Mouse (Mus musculus) thymus, postnatal 0 days (tissue): ENCODE data around the gene Olfr1340. TPM values are rescaled to one million over a fixed set of nuclear protein-coding genes. Genes with fewer than 3 reads are reported as not detected.

Experiments
- DNase-seq: peaks from one replicate; pipeline ENCODE4 v3.0.0-alpha.2; 2015; ENCODE audit warnings: low spot score
- polyA plus RNA-seq: library from polyadenylated mRNA; unstranded; fragments of >200 nt; fragmentation: Nextera tagmentation; extraction: Ambion mirVana; gene quantifications from 2 replicates; pipeline ENCODE4 v1.2.1, GENCODE M21; 2015

The Olfr1340 gene
- not detected in 2 replicates for polyA plus RNA-seq

- DNase-seq = no peak
These were observed at the start of gene Olfr1340 for GRCm38 (mm10) chr4:118719838-118720237. Olfr1340 (plus strand) TSS chr4:118720138.

DNA sequence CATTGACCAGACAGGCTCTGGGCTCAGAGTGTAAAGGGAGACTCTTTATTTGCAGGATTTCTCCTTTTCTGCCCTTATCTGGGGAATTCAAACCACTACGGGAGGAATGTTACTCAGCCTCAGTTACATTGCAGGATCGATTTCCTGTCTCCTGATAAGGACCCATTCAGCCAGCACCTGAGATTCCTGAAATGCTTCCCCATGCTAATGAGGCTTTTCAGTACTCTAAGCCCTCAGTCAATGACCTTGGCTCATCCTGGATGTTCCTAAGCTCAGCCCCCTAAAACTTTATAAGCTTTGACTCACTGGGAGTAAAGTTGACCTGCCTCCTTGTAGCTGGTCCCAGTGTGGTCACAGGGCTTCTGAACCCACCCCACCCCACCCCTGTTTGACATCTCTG, 32.9 kb upstream of the Olfr1340 start:
- no peak for DNase-seq

DNA sequence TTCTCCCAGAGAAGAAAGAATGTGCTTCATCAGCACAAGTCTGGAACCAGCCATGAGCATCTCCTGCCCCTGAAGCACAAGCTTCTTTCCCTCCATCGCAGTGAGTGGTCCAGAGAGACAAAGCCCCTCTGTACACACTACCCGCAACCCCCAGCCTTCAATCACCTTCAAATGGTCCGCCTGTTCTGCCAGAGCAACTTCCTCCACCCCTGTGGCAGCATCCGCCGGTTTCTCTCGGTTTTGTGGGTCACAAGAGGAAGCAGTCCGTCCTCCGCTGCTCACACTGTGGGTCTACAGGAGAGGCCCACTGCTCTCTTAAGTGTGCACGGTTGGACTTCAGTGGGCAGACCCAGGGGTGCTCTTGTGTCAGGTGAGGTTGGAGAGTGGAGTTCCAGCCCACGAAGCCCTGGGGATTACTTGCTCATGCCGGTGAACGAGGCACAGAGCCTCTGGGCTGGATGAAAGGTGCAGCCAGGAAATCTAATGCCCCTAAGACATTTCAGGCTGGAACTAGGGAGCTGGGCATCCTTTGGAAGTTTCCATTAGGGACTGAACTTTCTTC, 27.4 kb upstream of the Olfr1340 start, which contains the start of gene Olfr1342:
Olfr1342 (minus strand) TSS at position 345 of the 562 bp plus-strand sequence.
- no peak for DNase-seq

GRCm38 (mm10) chr4:118693812-118694211, 26.1 kb upstream of the Olfr1340 start:
- no peak for DNase-seq

- DNase-seq = no peak
These were observed 16.7 kb upstream of the Olfr1340 start, which contains the start of gene Olfr1341 for GRCm38 (mm10) chr4:118703223-118703622. Olfr1341 (plus strand) TSS chr4:118703523.

DNA sequence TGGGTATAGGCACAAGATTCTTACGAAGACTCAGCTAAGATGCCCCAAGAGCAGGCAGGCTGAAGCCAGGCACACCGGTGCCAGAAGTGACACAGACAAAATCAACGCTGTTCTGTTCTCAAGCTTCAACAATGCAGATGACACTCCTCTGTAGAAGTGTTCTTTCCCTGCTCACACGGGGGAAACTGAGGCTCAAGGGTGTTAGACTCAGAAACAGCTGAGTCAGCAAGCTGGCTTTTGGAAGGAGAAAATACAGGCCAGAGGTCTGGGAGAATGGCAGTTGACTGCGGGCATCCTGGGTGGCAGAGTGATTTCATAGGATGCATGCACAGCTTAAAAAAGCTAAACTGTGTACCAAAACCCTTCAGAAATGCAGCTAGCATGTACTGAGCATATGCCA, 11.9 kb upstream of the Olfr1340 start:
- no peak for DNase-seq

DNA sequence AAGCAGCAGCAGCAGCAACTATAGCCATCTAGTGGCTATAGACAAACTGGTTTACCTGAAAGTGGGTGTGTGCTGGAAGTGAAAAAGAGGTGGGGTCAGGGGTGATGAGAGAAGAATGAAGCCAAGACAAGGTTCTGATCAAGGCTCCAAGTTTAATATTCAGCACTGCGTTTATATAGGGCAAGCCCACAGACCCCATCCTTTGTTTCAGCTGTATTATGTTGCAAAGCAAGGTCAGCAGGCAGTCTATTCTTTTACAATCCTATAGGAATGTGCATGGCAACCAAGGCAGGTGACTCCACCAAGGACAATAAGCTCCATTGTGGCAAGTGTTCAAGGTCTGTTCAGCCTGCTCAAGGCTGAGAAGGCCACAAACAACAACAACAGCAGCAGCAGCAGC, 8.3 kb upstream of the Olfr1340 start:
- no peak for DNase-seq

- no peak for DNase-seq
These were observed 2.0 kb downstream of the Olfr1340 start for GRCm38 (mm10) chr4:118721742-118722483.

- DNase-seq = no peak
These were observed 11.9 kb downstream of the Olfr1340 start, which contains the start of gene Olfr1339 for GRCm38 (mm10) chr4:118731875-118732274. Olfr1339 (plus strand) TSS chr4:118732175.

- DNase-seq = no peak
These were observed 19.6 kb downstream of the Olfr1340 start for GRCm38 (mm10) chr4:118739574-118739973.

DNA sequence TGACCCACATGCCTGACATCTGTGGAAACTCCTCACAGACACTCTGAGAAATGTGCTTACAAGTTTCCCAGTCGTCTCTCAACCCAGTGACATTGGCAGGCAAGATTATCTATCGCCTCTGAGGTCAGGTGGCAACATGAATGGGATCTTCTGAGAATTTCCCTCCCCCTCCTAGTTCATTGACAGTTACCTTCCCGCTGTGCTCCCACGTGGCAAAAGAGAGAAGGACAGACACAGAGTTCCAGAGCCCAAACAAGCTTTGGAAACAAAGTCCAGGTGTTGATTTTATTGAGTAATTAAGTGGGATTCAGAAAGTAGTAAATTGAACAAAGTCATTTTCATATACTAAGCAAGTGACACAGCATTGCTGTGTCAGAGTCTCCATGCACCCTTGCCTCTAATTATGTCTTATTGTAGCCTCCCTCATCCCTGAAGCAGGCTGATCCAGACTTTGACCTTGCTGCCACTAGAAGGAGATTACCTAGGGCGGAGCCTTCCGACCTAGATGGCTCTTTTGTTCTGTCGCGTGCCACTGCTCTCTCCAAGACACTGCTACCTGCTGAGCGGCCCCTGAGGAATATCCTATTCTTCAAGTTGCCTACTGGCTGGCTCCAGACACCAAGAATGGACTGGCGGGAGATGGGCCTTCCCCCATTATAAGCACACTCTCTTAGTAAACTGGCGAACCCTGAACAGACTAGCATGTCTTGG, 21.2 kb downstream of the Olfr1340 start:
- DNase-seq = no peak

DNA sequence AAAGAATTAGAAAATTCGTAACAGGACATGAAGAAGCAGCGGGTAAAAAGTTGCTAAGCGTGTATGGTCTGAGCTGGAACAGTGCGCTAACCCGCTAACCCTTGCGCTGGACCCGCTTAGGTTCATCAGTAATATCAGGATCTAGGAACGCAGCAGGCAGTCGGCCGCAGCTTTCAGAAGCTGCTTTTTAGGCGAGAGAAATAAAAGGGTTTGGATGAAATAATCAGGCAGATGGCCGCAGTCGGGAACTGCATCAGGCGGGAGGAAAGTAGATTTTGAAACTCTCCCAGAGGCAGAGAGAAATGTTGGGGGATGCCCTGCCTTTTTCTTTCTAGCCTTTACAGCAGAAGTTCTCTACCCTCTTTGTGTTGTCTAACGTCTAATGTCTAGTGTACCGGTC, 21.9 kb downstream of the Olfr1340 start:
- no peak for DNase-seq

DNA sequence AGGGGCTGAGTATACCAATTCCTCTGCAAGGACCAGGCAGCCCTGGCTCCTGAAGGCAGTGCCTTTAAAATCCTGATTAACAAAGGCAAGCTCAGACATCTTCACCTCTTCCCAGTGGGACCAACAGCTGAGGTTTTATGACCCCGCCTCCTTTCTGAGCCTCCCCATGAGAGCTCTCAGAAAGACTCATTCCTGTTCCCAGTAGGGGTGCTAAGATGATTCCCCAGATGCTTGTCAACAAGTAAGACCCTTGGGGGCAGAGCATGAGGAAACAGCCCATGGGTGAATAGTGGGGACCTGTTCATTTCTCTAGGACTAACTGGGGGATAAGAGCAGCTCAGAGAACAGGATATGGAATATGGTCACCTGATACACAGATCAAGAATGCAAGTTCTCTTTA, 38.7 kb downstream of the Olfr1340 start, which contains the start of gene Olfr1338:
Olfr1338 (minus strand) TSS at position 101 of the 400 bp plus-strand sequence.
- no peak for DNase-seq

Other genes starting within 250 kb of the Olfr1340 start
- gene Tie1, start 230.1 kb upstream of the Olfr1340 start, polyA plus RNA-seq = 6.2 and 8.2 TPM in 2 replicates
- 3.0 TPM in 2 replicates for gene 2610528J11Rik, start 193.1 kb upstream of the Olfr1340 start, polyA plus RNA-seq
- gene Tmem125, start 176.1 kb upstream of the Olfr1340 start, polyA plus RNA-seq = 0.60 and 1.1 TPM in 2 replicates
- 0.14 and 0.15 TPM in 2 replicates for gene Cfap57, start 99.4 kb upstream of the Olfr1340 start, polyA plus RNA-seq
- gene Ebna1bp2, start 99.3 kb upstream of the Olfr1340 start, polyA plus RNA-seq = 209 and 229 TPM in 2 replicates
- not detected in 2 replicates for gene Olfr62, start 61.2 kb upstream of the Olfr1340 start, polyA plus RNA-seq
- not detected in 2 replicates for gene Olfr1342, start 27.4 kb upstream of the Olfr1340 start, polyA plus RNA-seq
- gene Olfr1341, start 16.6 kb upstream of the Olfr1340 start, polyA plus RNA-seq = not detected in 2 replicates
- not detected in 2 replicates for gene Olfr1339, start 12.0 kb downstream of the Olfr1340 start, polyA plus RNA-seq
- not detected in 2 replicates for gene Olfr1338, start 38.6 kb downstream of the Olfr1340 start, polyA plus RNA-seq
- not detected in 2 replicates for gene Olfr1337, start 62.4 kb downstream of the Olfr1340 start, polyA plus RNA-seq
- not detected in 2 replicates for gene Olfr1335, start 89.8 kb downstream of the Olfr1340 start, polyA plus RNA-seq
- gene Olfr1333, start 116.1 kb downstream of the Olfr1340 start, polyA plus RNA-seq = not detected in 2 replicates
- gene Olfr1331, start 144.5 kb downstream of the Olfr1340 start, polyA plus RNA-seq = not detected in 2 replicates
- gene Olfr1330, start 168.5 kb downstream of the Olfr1340 start, polyA plus RNA-seq = 0.05 TPM in 1 of 2 replicates, not detected in the other
- not detected in 2 replicates for gene Olfr1329, start 197.3 kb downstream of the Olfr1340 start, polyA plus RNA-seq
- gene Olfr1328, start 218.5 kb downstream of the Olfr1340 start, polyA plus RNA-seq = not detected in 2 replicates
- gene Lao1, start 241.4 kb downstream of the Olfr1340 start, polyA plus RNA-seq = 0.05 and 0.10 TPM in 2 replicates